Mouse (Mus musculus) hindbrain, embryonic 12.5 days (tissue): Measurements from ENCODE around the gene Spryd3. TPM values are rescaled to one million over a fixed set of nuclear protein-coding genes. Genes with fewer than 3 reads are reported as not detected.
"Not testable (repeated sequence)": the region's sequence is repeated elsewhere in the genome, so short reads cannot be mapped to it uniquely, and the experiment has no call there.

ENCODE experiments used
- ATAC-seq: fragments of 200-750 bp; cut with Nextera tagmentation; 2 replicates; pipeline ENCODE4 v1.8.0; 2017; ENCODE audit warnings: moderate TSS enrichment; ENCODE audit not compliant: low FRiP score
- H3K27ac ChIP-seq: fragments of 300-500 bp; sonication (generic); 2 replicates; pipeline ENCODE4 v1.5.1; 2016; ENCODE audit warnings: mild to moderate bottlenecking
- H3K27me3 ChIP-seq: fragments of 300-500 bp; sonication (generic); 2 replicates; pipeline ENCODE4 v1.6.1; 2016; ENCODE audit warnings: mild to moderate bottlenecking
- H3K36me3 ChIP-seq: fragments of 300-500 bp; sonication (generic); 2 replicates; pipeline ENCODE4 v1.6.1; 2016; ENCODE audit warnings: mild to moderate bottlenecking
- H3K4me1 ChIP-seq: fragments of 300-500 bp; sonication (generic); 2 replicates; pipeline ENCODE4 v1.6.1; 2016
- H3K4me2 ChIP-seq: fragments of 300-500 bp; sonication (generic); replicated peaks from 2 replicates; pipeline ENCODE4 v1.6.1; 2016; ENCODE audit warnings: mild to moderate bottlenecking
- H3K4me3 ChIP-seq: fragments of 300-500 bp; sonication (generic); 2 replicates; pipeline ENCODE4 v1.5.1; 2016; ENCODE audit warnings: mild to moderate bottlenecking
- H3K9ac ChIP-seq: fragments of 300-500 bp; sonication (generic); 2 replicates; pipeline ENCODE4 v1.6.1; 2016; ENCODE audit warnings: mild to moderate bottlenecking, moderate library complexity
- H3K9me3 ChIP-seq: fragments of 300-500 bp; sonication (generic); replicated peaks from 2 replicates; pipeline ENCODE4 v1.6.1; 2016; ENCODE audit warnings: mild to moderate bottlenecking
- WGBS: fragments of 180-500 bp; shearing (Covaris S2); methylation state at CpG from one replicate; pipeline ENCODE4 v1.1.7; 2016; 5-methylcytosine and 5-hydroxymethylcytosine counted together
- polyA plus RNA-seq: library from polyadenylated mRNA; unstranded; fragments of >200 nt; fragmentation: Nextera tagmentation; extraction: Ambion mirVana; gene quantifications from 2 replicates; pipeline ENCODE4 v1.2.1, GENCODE M21; 2016

The Spryd3 gene
- polyA plus RNA-seq, 1 experiment from 2014 or later: 28.1 TPM

GRCm38 (mm10) chr15:102082148-102082547, 53.9 kb downstream of the Spryd3 start:
- H3K9me3 ChIP-seq: no peaks in the 10 kb centered on the region
- ATAC-seq: no peak
- H3K4me3 ChIP-seq: no peak overlapping the region
- H3K27me3 ChIP-seq: no peaks in the 10 kb centered on the region
- no peak overlapping the region for H3K27ac ChIP-seq
- H3K4me2 ChIP-seq: no peak overlapping the region
- no peak overlapping the region for H3K9ac ChIP-seq
- no peaks in the 10 kb centered on the region for H3K4me1 ChIP-seq
- WGBS: 90% methylated on average over 4 of the region's 4 CpGs
- peaks cover 49% of the 10 kb centered on the region for H3K36me3 ChIP-seq

- H3K4me3 ChIP-seq: no peak overlapping the region
- H3K27me3 ChIP-seq: no peaks in the 10 kb centered on the region
- H3K4me1 ChIP-seq: peaks cover 9% of the 10 kb centered on the region
- no peaks in the 10 kb centered on the region for H3K9me3 ChIP-seq
- peaks cover 35% of the 10 kb centered on the region for H3K36me3 ChIP-seq
- no peak overlapping the region; the same call in 1 of the 2 replicates for H3K27ac ChIP-seq
- H3K4me2 ChIP-seq: no peak overlapping the region
- ATAC-seq: no peak
- whole genome bisulfite sequencing: 80% methylated on average over 2 of the region's 2 CpGs
- no peak overlapping the region for H3K9ac ChIP-seq
Observed at GRCm38 (mm10) chr15:102080429-102080828, 55.6 kb downstream of the Spryd3 start.

- not testable (repeated sequence) for ATAC-seq, H3K27ac ChIP-seq
- 80% methylated on average over 8 of the region's 8 CpGs for WGBS
Observed at GRCm38 (mm10) chr15:102079924-102080323, 56.1 kb downstream of the Spryd3 start.

GRCm38 (mm10) chr15:102079221-102079620, 56.8 kb downstream of the Spryd3 start:
- ATAC-seq: no peak
- no peak overlapping the region for H3K27ac ChIP-seq
- no peak overlapping the region for H3K4me2 ChIP-seq
- 87% methylated on average over 4 of the region's 4 CpGs for WGBS
- no peak overlapping the region for H3K4me3 ChIP-seq
- no peaks in the 10 kb centered on the region for H3K9me3 ChIP-seq
- H3K27me3 ChIP-seq: no peaks in the 10 kb centered on the region
- H3K9ac ChIP-seq: no peak overlapping the region
- H3K36me3 ChIP-seq: peaks cover 25% of the 10 kb centered on the region
- H3K4me1 ChIP-seq: peaks cover 17% of the 10 kb centered on the region

More at GRCm38 (mm10) chr15:102079924-102080323, 56.1 kb downstream of the Spryd3 start:
- not testable (repeated sequence) for H3K4me2 ChIP-seq, H3K9me3 ChIP-seq, H3K27me3 ChIP-seq, H3K9ac ChIP-seq, H3K4me3 ChIP-seq
- Histone ChIP-seq H3K36me3 (peaks cover 32% of the 10 kb centered on the region), H3K4me1 (peaks cover 14% of the 10 kb centered on the region)

GRCm38 (mm10) chr15:102077111-102077677, 58.8 kb downstream of the Spryd3 start:
- Histone ChIP-seq H3K4me2 (no peak overlapping the region), H3K9ac (no peak overlapping the region), H3K36me3 (peaks cover 7% of the 10 kb centered on the region; the same call in 1 of the 2 replicates), H3K4me1 (peaks cover 20% of the 10 kb centered on the region), H3K9me3 (no peaks in the 10 kb centered on the region), H3K27me3 (no peaks in the 10 kb centered on the region), H3K4me3 (no peak overlapping the region), H3K27ac (no peak overlapping the region)
- ATAC-seq: no peak
- 97% methylated on average over 2 of the region's 2 CpGs for WGBS

- ATAC-seq: no peak
- Histone ChIP-seq H3K4me3 (peak overlapping the region; percentile 96), H3K9me3 (no peaks in the 10 kb centered on the region), H3K9ac (peak overlapping the region; percentile 98), H3K4me1 (peaks cover 20% of the 10 kb centered on the region), H3K27ac (peak overlapping the region; percentile 98; the same call in 1 of the 2 replicates), H3K36me3 (no peaks in the 10 kb centered on the region), H3K4me2 (peak overlapping the region; percentile 90), H3K27me3 (0 out of 2 replicates have a peak, but pooled peaks cover 2% of the 10 kb centered on the region)
- WGBS: 19% methylated on average over 11 of the region's 11 CpGs
Observed at GRCm38 (mm10) chr15:102074876-102075585, 61.0 kb downstream of the Spryd3 start.

GRCm38 (mm10) chr15:102074070-102074731, 61.8 kb downstream of the Spryd3 start:
- Histone ChIP-seq H3K4me1 (peaks cover 20% of the 10 kb centered on the region), H3K9ac (peak overlapping the region; percentile 98), H3K9me3 (no peaks in the 10 kb centered on the region), H3K4me2 (peak overlapping the region; percentile 90), H3K4me3 (peak overlapping the region; percentile 96), H3K27me3 (peaks cover 6% of the 10 kb centered on the region; the same call in 1 of the 2 replicates), H3K27ac (peak overlapping the region; percentile 98), H3K36me3 (no peaks in the 10 kb centered on the region)
- WGBS: under 1% methylated on average over 57 of the region's 57 CpGs
- peak; percentile 55 for ATAC-seq

GRCm38 (mm10) chr15:102073559-102074069, 62.4 kb downstream of the Spryd3 start, which contains the start of gene Eif4b:
Gene Eif4b, plus strand, starts transcription at chr15:102073773.
- Histone ChIP-seq H3K4me2 (peak within 1 kb of the TSS; percentile 90), H3K27ac (peak within 1 kb of the TSS; percentile 98), H3K36me3 (no peaks in the 10 kb centered on the region), H3K9ac (peak within 1 kb of the TSS; percentile 98), H3K4me3 (peak within 1 kb of the TSS; percentile 96), H3K27me3 (peaks cover 9% of the 10 kb centered on the region; the same call in 1 of the 2 replicates), H3K9me3 (no peaks in the 10 kb centered on the region), H3K4me1 (peaks cover 20% of the 10 kb centered on the region)
- peak; percentile 95 for ATAC-seq
- under 1% methylated on average over 58 of the region's 58 CpGs for WGBS

GRCm38 (mm10) chr15:102072963-102073558, 63.0 kb downstream of the Spryd3 start:
- Histone ChIP-seq H3K4me3 (peak overlapping the region; percentile 96), H3K9ac (peak overlapping the region; percentile 41; the same call in 1 of the 2 replicates), H3K27ac (no peak overlapping the region; the same call in 1 of the 2 replicates), H3K27me3 (peaks cover 9% of the 10 kb centered on the region; the same call in 1 of the 2 replicates), H3K4me2 (peak overlapping the region; percentile 49), H3K36me3 (no peaks in the 10 kb centered on the region), H3K4me1 (peaks cover 20% of the 10 kb centered on the region), H3K9me3 (no peaks in the 10 kb centered on the region)
- 14% methylated on average over 6 of the region's 6 CpGs for WGBS
- ATAC-seq: peak; percentile 55

- no peak for ATAC-seq
- peaks cover 15% of the 10 kb centered on the region for H3K4me1 ChIP-seq
- H3K27me3 ChIP-seq: peaks cover 24% of the 10 kb centered on the region
- no peak overlapping the region for H3K9ac ChIP-seq
- no peak overlapping the region for H3K4me2 ChIP-seq
- no peaks in the 10 kb centered on the region for H3K9me3 ChIP-seq
- H3K36me3 ChIP-seq: no peaks in the 10 kb centered on the region
- no peak overlapping the region for H3K4me3 ChIP-seq
- no peak overlapping the region for H3K27ac ChIP-seq
- 74% methylated on average over 13 of the region's 13 CpGs for WGBS
Observed at GRCm38 (mm10) chr15:102070476-102071467, 65.3 kb downstream of the Spryd3 start.
